Mouse (Mus musculus): Measurements from ENCODE around the gene Nek8. TPM values are rescaled to one million over a fixed set of nuclear protein-coding genes. Genes with fewer than 3 reads are reported as not detected.

Gene Nek8
- total RNA-seq, 2 experiments from 2014 or later, result 16.3 to 16.5 TPM

DNA sequence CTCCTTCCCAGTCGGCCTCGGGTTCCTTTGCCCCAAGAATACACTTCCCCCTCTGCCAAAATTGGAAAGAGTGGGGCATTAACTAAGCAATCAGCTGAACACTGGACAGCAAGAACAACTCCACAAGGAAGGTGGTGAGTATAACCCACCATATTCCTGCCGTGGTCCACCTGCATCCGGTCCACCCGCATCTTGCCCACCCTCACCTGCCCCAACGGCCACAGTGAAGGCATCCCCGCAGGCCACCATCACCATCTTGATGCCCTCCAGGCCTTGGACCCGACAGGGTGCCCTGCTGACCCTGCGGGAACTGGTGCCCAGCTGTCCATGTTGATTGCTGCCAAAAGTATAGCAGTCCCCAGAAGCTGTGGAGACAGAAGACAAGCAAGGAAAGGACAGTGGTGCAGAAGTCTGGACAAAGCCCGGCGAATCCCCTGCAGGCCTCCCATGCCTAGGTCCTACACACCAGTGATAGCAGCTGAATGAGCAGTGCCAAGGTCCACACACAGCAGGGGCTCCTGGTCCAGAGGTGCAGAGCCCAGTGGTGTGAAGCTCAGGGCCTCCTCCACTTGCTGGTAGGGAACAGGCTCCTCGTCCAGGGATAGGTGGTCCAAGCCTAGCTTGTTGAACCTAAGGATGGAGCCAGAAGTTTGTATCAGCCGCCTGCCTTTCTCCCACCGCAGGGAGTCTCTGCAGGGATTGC lies 9.1 kb downstream of the Nek8 start:
- DNase-seq (ENCODE audit: low spot score in 2 of 2), result no peak

DNA sequence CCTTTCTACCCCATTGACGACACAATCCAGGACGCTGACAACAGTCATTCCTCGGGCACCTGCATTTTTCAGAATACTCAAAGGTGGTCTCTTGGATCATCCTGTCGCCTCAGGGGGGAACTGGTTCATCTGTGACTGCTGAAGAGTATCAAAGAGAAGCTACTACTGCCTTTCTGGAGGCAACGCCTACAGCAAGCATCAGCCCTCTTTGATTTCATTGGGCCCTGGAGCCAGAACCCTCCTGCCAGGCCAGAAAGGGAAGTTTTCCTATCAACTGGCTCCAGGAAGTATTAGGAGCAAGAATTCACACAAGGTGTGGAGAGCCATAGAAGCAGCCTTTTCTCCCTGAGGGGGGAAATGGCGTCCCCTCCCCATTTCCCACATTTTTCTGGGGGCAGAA lies 9.8 kb downstream of the Nek8 start:
- no peak for DNase-seq (ENCODE audit: low spot score in 2 of 2)

DNA sequence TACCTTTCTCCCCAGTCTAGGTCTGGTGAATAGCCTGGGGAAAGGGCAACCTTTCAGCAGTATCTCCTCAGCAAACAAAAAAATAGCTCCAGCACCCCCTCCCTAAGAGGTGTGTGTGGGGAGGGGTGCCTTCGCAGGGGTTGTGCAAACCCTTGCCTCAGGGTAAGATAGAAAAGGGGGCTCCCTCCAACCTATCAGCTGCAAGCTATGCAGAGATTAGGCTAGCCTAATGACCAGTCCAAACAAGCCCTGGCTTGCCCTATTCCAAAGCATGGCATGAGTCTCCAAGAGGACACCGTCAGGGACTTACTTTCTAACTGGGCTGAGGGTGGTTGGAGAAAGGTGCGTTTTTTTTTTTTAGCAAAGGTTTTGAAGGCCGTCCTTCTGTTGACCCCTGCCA lies 10.3 kb downstream of the Nek8 start:
- DNase-seq (ENCODE audit: low spot score in 2 of 2), result no peak

DNA sequence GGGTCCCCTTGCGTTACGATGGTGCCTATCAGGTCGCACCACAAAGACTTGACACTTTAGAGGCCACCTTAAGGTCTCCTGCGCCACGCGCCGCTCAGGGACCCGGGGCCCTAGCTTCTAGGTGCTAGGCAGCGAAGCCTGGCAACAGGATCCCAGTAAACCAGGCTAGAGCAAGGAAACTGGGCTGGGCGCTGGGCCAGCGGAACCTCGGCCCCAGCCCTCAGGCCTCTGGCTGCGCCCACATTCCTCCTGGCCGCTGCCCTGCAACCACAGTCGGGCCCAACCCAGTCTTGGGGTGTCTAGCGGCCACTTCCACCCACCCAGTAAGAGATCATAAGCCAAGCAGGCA lies 10.7 kb downstream of the Nek8 start:
- no peak for DNase-seq (ENCODE audit: low spot score in 2 of 2)

DNA sequence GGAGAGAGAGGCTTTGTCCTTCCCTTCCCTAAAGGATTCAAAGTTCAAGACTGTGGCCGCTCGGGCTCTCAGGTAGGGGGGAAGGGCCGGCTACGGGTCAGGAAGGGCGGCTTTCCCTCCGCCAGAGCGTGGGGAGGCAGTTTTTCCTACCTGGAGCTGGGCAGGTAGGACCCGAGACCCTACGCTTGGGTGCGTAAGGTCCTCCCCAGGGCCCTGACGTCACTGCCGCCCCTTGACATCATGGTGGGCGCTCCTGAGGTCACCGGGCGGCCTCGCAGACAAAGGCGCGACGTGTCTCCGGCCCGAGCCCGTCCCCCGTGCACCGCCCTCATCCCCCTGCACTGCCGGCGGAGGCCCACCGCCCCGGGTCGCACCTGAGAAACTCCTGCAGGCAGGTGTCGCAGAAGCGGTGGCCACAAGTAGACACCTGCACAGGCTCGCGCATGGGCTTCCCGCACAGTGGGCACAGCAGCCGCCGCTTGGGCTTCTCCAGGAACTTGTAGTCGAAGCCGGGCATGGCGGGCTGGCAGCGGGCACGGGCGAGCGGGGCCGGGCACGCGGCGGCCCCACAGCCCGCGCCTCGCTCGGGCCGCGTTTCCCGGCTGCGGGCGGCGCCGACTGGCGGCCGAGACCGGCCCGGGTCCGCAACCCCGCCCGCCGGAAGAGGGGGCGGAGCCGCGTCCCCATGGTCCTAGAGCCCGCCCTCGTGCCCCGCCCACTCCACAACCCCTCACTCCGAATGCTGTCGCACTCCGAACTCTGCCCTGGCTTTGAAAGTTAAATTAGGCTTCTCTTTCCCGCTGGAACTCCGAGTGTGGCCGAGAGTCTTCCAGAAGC lies 11.3 kb downstream of the Nek8 start, which contains the start of gene Traf4:
Gene Traf4, minus strand, starts transcription at position 666 of the 837 bp plus-strand sequence.
- peak; percentile 54 to 62 for DNase-seq (ENCODE audit: low spot score in 2 of 2)

DNA sequence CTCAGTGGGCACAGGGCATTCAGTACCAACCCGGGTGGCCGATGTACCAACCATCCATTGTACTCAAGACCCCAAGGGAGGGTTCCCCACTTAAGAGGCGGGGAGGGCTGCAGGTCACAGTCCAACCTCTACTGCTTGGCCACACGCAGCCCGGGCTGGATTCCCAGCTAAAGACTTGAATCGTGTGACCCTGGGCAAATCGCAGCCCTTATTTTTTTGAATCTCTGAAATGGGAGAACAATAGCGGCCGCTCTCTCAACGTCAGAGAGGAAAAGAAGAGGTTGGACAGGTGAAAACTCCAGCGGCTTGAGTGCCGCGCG lies 11.9 kb downstream of the Nek8 start:
- no peak for DNase-seq (ENCODE audit: low spot score in 2 of 2)

DNA sequence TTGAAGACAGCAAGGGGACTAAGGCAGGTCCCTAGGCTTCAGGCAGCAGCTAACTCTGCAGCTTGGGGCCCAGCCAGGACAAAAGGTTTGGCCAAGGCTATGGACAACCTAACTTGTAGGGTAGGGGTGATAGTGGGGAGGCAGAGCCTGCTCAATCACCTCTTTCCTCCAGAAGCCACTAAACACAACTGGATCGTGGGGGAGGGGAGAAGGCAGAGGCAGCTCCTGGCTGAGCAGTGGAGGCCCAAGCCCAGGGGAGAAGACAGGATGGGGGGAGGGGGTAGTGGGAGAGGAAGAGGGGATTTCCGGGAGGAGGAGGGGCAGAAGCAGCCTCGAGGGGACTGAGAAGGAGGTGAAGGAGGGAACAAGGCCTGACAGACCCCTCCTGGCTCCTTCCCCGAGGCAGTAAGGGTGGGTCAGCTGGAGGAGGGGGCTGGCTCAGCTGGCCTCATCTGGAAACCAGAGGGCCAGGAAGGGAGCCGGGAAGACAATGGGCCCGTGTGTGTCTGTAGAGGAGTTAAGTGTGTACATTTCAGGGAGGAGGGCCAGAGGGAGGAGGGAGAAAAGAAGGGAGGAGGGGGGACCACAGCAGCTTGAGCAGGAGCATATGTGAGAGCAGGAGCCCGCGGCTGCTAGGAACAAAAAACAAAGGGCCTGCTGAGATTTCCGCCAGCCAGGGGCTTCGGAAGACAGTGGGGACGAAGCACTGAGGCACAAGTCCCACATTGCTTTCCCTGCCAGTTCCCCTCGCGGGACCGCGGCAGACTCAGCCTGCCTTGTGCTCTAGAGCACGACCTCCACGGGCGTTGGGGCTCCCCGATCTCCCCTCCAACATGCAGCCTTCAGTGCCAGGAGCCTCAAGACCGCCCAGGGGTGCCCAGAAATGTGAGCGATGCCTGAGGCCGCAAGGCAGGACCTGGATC lies 12.5 kb downstream of the Nek8 start:
- no peak for DNase-seq (ENCODE audit: low spot score in 2 of 2)

DNA sequence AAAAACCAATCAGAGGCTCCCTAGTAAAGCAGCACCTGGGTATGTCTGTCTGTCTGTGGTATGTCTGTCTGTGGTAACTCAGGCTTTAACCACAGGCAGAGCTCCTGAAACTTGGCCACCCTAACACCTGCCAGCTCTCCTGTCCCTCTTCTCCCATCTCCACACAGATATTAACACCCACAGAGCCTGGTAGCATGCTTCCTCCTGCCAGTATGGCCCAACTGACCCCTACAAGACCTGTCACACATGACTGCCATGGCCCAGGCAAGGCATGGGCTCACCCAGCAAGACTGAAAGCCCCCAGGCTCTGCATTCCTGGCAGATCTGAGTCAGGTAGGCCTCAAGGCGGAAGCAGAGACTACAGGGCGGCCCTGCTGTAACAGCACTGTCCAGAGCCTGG lies 13.4 kb downstream of the Nek8 start:
- DNase-seq (ENCODE audit: low spot score in 2 of 2), result no peak

DNA sequence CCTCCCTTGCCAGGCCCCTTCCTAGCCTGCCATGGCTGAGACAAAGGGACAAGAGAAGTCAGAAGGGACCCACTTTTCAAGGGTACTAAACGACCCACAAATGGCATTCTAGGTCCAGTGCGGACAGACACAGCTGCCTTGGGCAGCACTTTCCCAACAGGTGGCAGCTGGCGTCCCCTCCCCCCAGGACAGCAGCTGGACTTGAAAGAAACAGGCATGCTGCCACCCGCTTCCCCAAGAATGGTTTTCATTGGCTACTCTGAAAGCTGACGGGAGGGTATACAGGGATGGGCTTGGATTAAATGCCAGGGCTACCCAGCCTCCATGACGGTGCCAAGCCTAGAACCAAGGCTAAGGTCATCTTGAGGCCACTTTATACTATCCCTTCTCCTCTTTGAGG lies 14.0 kb downstream of the Nek8 start:
- DNase-seq (ENCODE audit: low spot score in 2 of 2), result no peak

DNA sequence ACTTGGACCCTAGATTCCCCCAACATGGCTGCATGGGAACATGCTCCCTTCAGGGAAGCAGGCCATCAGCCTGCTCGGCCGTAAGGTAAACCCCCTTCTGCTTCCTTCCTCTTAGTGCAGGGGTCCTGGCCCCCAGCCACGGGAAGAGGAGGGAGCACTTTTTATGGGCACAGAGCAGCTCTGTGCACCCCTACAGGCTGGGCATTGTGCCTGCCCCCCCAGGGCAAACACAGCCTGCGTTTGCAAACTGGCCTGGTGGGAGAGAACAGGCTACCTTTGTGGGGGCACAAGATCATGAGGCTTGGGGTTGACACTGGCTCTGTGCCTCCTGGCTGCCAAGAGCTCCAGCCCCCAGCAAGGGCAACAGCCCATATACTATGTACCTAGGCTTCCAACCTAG lies 14.5 kb downstream of the Nek8 start:
- no peak for DNase-seq (ENCODE audit: low spot score in 2 of 2)

DNA sequence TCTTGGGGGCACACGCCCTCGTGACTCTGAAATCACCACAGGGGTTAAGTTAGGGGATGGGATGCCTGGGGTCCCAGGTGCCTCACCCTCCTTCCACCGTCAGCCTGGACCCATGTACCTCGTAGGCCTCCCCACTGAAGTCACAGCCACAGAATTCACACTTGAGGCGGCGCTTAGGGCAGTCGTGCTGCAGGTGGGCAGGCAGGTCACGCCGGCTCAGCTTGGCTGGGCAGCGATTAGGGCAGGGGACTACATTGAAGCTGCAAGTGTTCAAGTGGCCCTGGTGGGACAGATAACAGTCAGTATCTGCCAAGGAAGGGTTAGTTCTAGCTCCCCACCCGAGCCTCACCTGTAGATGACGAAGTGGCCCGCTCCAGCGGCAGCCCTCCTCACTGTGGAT lies 15.3 kb downstream of the Nek8 start:
- no peak for DNase-seq (ENCODE audit: low spot score in 2 of 2)

DNA sequence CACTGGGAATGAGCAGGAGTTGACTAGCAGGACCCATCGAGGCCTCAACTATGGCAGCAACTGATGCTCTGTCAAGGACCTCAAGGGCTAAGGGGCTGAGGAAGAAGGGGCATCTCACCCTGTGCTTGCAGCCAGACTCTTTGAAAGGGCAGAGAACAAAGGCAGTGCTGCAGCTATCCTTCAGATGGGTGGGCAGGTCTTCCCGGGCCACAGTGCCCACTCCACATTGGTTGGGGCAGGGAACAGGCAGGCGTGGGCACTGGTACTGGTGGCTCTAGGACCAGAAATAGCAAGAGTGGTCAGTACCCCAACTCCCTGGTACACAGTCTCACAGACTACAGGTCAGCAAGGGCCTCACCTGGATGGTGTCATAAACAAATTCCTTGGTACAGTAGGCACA lies 15.8 kb downstream of the Nek8 start:
- DNase-seq (ENCODE audit: low spot score in 2 of 2), result no peak

DNA sequence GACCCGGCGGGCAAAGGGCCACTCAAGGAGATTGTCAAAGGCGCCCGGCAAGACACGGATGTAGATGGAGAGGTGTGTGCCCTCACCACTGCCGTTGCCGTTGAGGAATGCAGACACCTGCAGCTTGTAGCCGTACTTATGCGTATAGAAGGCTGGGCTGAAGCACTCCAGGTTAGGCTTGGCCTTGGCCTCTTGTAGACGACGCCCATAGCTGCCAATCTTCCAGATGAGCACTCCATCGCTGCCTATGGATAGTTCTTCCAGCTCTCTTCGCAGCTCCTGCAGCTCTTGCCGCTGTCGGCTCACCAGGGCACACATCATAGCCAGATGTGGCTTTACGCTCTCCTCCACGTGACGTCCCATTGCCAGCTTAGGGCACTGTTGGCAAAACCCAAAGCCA lies 16.3 kb downstream of the Nek8 start:
- no peak for DNase-seq (ENCODE audit: low spot score in 2 of 2)

DNA sequence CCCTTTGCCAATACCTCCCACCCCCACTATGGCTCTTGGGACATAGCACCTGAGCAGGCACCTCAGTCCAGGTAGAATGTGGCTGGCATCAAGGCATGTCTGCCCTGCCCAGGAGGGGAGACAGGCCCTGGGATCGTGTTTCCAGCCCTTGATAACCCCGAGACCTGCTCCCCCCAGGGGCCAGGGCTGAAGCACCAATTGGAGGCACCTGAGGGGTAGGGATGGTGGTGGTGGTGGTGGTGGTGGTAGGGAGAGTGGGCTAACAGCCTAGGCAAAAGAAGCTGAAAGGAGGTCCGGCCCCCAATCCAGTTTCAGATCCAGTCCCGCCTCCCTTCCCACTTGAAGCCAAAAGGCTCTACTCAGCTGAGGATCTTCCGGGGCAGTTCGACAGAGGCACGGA lies 16.9 kb downstream of the Nek8 start:
- no peak for DNase-seq (ENCODE audit: low spot score in 2 of 2)

DNA sequence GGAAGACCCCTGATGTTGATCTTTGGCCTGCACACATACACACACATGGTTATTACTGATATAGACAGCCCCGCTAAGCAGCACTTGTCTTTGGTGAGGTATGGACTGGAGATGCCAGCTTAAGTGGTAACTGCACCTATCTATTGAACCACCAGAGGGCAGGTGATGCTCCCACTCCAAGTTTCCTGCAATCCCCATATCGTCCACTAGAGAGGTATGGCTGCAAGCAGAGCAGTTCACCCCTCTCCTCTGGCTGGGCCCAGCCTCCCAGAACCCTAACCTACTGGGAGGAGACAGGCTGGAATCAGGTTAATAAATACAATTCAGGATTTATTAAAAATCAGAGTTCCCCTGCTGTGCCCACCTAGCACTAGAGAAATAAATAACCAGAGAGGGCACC lies 17.4 kb downstream of the Nek8 start:
- no peak for DNase-seq (ENCODE audit: low spot score in 2 of 2)

DNA sequence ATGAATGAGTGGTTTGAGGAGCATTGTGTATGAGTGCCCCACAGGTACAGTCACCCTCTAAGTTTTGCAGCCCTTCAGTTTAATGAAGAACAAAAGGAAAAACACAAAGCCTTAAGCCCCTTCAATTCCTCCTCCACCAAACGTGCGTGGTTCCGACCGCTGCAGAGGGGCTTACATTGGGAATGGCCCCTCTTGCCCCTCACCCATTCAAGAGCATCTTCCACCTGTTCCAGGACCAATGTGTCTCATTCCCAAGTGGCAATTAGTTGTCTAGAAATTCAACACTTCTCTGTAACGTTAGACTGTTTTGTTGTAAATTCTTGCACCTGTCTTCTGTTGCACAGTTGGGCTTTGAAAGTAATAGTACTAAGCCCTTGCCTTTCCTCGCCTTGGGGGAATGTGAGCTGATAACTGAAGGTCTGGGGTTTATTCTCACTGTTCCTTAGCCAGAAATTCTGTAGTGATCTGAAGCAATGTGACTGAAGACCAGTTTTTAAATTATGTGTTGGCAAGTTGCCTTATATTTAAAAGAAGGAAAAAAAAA lies 20.2 kb downstream of the Nek8 start:
- no peak for DNase-seq (ENCODE audit: low spot score in 2 of 2)

DNA sequence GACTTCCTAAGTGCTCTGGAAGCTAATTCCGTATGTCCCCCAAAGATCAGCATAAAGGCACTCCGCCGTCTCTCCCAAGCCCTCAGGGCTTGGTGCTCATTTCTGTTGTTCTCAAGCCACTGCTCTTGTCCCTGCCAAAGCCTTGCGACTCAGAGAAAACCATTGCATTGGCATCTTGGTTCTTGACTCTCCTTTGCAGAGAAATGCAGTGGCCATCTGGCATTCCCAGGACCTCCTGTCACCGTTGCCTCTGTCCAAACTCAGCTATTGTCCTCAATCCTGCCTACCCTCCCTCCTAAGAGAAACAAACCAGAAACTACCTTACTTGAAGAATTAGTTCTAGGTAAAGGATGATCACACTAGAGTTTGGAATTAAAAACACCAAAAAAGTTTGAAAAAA lies 20.8 kb downstream of the Nek8 start:
- no peak for DNase-seq (ENCODE audit: low spot score in 2 of 2)

DNA sequence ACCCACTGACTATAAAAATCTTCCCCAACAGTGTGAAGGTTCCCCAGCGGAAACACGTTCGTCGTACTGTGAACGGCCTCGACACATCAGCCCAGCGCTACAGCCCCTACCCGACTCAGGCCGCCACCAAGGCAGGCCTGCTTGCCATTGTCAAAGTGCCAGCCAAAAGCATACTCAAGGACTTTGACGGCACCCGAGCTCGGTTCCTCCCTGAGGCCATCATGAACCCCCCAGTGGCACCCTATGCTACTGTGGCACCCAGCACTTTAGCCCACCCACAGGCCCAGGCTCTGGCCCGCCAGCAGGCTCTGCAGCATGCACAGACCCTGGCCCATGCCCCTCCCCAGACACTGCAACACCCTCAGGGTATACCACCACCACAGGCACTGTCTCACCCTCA lies 22.7 kb downstream of the Nek8 start:
- DNase-seq (ENCODE audit: low spot score in 2 of 2), result no peak

DNA sequence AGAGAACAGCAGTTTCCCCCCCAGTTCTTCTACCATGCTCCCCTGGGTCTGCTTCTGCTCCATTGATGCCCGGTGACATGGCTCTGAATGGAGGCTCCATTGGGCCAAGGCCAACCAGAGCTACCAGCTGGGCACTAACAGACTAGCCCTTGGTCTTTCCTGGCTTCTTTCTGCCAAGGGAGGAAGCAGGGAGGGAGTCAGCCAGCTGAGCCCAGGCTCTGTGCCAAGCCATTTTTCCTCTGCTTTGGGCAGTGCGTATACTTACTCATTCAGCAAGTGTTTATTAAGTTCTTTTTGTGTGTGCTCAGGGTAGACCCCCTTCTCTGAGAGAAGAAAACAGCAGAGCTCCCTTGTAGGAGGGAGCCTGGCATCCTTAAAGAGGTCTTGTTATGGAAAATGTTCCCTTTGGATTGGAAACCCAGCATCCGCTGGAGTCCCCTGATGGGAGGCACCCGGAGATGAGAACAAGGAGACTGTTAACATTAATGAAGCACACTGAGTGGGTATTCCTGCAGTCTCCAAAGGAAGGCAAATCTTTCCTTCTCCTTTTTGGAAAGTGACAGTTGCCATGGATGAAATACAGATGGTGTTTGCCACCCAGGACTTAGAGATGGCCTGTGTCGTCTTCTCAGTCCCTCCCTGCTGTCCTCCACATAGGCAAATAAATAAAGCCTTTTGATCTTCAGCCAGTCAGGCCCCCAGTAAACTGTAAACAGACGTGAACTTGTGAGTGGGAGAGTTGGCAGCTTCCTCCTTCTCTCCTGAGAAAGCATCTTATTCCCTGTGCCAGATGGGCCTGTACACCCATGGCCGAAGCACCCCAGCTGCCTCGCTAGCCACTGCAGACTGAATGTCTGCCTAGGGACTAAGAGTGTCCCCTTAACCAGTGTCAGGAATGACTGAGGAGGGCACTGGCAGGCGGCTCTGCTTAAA lies 23.9 kb downstream of the Nek8 start:
- no peak for DNase-seq (ENCODE audit: low spot score in 2 of 2)

DNA sequence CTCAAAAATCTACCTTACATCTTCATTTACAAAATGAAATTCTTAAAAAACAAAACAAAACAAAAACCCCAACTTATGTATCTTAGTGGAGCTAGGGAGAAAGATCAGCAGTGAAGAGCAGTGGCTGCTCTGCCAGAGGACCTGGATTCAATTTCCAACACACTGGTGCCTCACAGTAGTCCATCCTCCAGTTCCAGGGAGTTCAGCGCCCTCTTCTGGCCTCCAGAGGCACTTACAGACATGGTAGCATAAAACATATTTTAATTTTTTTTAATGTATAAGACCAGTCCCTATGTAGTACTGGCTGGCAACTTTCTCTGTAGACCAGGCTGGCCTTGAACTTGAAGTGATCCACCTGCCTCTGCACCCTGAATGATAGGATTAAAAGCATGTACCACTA lies 25.3 kb downstream of the Nek8 start:
- no peak for DNase-seq (ENCODE audit: low spot score in 2 of 2)

Data from adrenal gland, postnatal 4 days (tissue).